Mouse (Mus musculus): ENCODE results near the gene Gpc6.

Gene Gpc6

GRCm38 (mm10) chr14:116924876-116925601, at the start of gene Gpc6:
TSS of gene Gpc6 (plus strand) at chr14:116925315.
- DNase-seq = peak; percentile 61

- DNase-seq = no peak
Measured at GRCm38 (mm10) chr14:116882480-116883044, 42.6 kb upstream of the Gpc6 start.

GRCm38 (mm10) chr14:116894316-116894715, 30.8 kb upstream of the Gpc6 start:
- no peak for DNase-seq

DNA sequence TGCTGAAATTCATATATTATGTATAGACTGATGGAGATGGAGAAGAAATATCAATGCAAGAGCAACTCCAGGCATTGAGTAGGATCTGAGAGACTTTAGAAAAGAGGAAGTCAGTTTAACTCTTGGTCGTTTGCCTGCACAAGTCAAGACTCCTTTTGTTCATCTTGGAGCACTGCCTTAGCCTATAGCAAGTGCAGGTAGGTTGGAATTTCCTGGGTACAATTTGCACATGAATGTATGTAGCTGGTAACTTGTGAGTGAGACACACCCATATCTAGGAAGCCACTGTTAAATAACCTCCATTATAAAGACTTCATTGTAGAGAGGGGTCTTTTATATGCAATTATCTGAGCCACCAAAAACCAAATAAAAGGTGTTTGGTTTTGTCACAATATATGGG, 27.1 kb upstream of the Gpc6 start:
- DNase-seq = no peak

GRCm38 (mm10) chr14:116911768-116912167, 13.3 kb upstream of the Gpc6 start:
- no peak for DNase-seq

DNA sequence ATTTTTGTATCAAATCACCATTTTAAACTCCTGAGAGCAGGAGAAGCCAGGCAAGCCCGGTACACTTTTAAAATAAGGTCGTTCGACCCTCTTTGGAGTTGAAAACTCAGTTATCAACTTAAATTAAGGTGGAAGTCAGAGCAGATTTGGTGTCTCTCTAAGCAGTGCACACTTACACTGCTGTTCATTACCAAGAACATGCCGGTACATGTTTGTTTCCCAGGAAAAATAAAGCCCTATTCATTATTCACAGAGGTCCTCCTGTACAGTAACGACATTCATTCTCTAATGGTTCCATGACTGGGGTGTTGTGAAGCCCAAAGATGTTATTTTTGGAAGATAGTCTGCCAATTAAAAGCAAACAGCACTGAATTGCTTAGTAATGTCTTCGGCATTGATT, 8.2 kb upstream of the Gpc6 start:
- DNase-seq = no peak

GRCm38 (mm10) chr14:116924266-116924665, 849 bp upstream of the Gpc6 start:
- no peak for DNase-seq

DNA sequence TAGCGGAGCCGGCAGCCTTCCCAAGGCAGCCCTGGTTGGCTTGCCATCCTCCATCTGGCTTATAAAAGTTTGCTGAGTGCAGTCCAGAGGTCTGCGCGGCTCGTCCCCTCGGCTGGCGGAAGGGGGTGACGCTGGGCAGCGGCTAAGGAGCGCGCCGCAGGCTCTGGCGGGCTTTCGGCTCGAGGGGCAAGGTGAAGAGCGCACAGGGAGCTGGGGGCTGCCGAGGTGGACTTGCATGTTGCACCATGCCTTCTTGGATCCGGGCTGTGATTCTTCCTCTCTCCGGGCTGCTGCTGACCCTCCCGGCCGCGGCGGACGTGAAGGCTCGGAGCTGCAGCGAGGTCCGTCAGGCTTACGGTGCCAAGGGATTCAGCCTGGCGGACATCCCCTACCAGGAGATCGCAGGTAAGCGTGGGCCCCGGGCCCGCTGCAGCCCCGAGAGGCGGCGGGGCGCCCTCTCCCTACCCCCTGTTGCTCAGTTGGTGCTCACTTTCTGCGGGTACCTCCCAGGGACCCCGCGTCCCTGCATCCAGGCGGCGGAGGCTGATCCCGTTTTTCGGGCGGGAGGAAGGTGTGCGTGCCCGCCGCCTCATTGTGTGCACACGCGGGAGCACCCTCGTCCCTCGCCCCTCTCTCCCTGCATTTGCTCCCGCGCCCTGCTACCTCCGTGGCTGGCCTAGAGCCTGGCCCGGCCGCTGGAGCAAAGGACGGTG, 732 bp downstream of the Gpc6 start:
- peak; percentile 19 for DNase-seq

DNA sequence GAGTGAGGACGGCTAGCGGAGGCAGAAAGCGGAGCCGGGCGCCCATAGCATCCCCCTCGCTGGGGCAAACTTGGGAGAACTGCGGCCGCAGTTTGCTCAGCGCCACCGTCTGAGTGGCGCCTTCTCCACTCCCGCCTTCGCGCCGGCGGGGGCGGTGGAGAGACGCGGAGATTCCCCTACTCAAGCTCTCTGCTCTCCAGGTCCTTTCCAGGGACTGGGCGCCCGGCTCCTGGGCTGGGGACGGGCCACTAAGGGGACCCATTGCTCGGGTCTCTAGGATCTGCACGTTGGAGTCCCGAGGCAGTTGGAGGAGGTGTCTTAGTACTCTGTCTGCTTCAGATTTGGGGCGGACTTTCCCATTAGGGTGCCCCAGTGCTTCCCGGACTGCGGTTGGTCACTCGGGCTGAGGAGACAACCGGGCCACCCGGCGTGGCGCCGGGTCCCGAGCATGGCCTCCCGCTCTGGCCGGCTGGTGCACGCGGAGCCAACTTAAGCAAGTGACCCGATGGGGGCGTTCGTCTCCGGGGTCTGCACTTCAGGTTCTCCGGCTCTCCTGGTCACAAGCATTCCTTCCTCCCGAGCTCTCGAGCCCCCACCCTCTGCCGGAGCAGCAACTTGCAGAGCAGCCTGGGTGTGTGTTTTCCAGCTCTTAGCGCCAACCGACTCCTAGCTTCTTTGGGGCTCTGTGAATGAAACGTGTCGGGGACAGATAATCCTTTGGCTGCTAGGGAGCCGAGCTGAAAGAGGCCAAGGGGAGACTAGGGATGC, 1.5 kb downstream of the Gpc6 start:
- DNase-seq = peak; percentile 31

- DNase-seq = no peak
Measured at GRCm38 (mm10) chr14:116927341-116928315, 2.5 kb downstream of the Gpc6 start.

DNA sequence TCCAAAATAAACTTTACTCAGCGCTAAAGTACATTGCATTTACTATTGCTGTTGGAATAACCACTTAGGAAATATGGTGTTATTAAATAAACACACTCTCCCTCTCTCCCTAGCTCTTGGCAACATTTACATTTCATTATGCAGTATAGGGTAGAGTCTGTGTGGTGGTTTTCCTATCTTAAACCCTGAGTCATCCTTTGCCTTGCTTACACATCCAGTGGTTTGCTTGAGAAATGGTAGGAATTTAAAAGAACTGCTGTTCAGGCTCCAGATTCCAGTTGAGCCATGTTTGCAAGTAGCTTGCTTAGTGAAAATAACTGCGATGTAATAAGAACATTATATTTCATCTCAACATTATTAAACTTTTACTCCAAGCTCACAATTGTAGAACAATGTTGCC, 3.3 kb downstream of the Gpc6 start:
- DNase-seq = no peak

- no peak for DNase-seq
Measured at GRCm38 (mm10) chr14:116928796-116929529, 3.8 kb downstream of the Gpc6 start.

DNA sequence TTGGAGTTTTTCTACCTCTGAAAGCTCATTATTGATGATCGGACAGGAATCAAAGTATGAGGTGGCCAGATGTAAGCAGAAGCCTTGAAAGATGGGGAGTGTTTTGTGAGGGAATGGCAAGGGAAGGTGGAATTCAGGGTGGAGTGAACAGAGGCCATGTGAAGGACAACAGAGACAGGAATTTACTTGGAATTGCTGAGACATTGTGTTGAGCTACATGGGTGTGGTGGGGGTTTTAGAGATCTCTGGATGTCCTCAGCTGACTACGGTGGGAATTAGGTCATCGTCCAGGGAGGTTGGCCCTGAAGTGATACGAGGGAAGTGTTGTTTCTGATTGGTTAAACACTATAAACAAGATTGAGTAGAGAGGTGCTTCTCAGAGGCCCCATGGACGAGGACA, 8.7 kb downstream of the Gpc6 start:
- no peak for DNase-seq

DNA sequence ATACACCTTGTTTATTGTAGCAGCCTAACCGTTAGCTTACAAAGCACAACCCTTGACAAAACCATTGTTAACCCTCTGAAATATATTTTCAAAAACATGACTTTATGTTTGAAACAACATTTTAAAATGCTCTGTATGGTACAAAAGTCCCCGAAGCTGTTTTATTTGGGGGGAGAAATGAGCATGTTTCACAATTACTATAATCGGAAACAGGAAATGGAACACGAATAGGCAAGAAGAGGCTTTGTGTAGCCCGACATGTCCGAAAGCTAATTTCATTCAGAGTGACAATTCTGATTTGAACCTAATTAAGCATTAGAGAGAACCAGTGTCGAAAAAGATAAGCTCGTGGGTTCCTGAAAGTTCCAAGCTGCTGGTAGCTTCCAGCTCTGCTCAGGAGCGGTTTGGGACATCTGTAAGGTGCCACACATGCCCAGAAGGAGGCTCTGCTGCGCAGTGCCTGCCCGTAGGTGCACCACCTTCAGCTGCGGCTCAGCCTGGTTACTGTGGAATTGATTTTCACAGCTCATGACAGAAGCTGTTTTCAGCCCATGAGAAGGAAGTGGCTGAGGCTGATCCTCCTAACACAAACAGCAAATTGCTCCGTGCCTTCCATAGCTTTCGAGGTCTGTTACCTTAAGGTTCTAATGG, 12.9 kb downstream of the Gpc6 start:
- no peak for DNase-seq

GRCm38 (mm10) chr14:116938735-116939134, 13.6 kb downstream of the Gpc6 start:
- DNase-seq = no peak

- no peak for DNase-seq
Measured at GRCm38 (mm10) chr14:116939561-116939960, 14.4 kb downstream of the Gpc6 start.

- no peak for DNase-seq
Measured at GRCm38 (mm10) chr14:116941772-116942171, 16.7 kb downstream of the Gpc6 start.

DNA sequence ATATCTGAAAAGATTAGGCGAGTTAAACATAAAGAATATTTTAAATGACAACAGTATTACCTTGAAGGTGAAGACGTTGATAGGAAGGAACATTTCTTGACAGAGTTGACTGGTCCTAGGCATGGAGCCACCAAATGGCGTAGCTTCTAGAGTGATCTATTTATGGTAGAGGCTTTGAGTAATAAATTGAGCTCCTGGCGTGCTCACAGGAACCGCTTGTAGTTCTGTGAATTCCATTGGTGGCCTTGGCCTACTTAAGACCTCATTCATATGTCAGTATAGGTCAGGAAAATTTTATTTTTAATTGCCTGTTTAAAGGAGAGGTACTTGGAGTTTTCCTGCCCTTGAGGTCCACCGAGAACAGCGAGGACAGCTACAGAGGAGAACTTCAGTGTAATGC, 18.6 kb downstream of the Gpc6 start:
- no peak for DNase-seq

DNA sequence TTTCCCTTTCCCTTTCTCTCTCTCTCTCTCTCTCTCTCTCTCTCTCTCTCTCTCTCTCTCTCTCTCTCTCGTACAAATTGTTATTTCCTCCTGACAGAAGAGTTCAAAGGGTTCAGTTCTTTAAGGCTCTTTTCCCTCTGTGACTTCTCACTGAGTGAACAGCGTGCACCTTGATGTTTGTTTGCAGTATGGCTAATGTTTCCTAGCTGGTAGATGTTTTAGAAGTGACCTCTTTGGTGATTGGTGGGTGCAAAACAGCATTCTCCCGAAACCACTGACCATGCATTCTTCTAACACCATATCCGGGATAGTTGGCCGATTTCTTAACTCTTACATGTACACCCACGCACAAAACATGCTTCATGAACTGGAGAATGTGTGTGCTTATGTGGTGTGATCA, 20.9 kb downstream of the Gpc6 start:
- no peak for DNase-seq

DNA sequence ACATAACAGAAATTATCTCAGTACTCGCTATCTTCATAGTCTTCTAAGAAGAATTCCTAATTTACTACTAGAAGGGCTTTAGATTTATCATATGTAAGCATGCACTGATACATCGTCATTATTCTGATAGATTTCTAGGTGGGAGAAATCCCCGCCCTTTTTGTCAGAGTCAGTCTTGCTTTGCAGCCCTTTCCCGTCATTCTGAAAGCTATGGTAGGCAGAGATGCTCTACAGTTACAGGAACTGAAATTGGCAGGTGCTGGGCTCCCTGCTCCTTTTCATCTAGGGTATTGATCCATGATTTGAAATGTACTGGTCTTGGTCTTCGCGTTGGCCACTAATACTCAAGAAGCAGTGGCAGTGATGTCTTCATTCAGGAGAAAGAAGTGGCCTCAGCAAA, 22.3 kb downstream of the Gpc6 start:
- no peak for DNase-seq
